Mouse (Mus musculus): ENCODE results near the gene Elavl1. TPM values are rescaled to one million over a fixed set of nuclear protein-coding genes. Genes with fewer than 3 reads are reported as not detected.

Elavl1 gene
- 74.5 TPM for polyA plus RNA-seq (2015; fragmentation: Illumina TruSeq; extraction: RNeasy Lipid Tissue Mini Kit (QIAGEN cat#74804); ENCODE audit: insufficient read depth, low replicate concordance)

DNA sequence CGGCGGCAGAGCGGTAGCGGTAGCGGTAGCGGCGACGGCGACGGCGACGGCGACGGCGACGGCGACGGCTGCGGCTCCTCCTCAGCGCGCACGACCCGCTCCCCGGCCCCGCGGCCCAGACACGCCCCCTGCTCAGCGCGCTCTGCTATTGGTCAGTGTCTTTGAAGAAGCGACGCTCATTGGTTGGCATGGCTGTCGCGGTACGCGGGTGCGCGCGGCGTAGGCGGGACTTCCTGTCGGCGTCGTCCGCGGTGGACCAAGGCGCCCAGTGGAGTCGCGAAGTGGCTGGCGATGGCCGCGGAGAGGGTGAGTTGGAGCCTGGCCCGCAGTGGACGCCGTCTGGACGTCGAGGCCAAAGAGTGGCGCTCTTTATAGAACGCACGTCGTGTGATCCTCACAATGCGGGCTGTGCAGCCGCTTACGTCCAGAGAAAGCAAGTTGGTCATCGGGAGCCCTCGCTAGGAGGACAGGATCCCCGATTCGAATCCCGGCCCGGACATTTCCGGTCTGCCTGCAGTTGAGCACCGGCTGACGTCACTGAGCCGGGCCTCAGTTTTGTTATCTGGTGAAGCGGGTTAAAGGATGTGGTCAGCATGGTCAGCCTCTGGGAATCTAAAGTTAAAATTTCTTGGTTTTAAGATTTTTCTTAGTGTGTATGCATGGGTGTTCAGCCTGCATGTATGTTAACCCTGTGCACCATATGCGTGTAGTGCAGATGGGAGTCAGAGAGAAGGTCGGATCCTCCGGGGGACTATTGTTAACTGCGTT is at the start of gene Elavl1, which contains the start of gene Ccl25:
Elavl1 (minus strand) TSS at position 431 of the 768 bp plus-strand sequence.
Ccl25 (plus strand) TSS at position 228 of the 768 bp plus-strand sequence.

DNA sequence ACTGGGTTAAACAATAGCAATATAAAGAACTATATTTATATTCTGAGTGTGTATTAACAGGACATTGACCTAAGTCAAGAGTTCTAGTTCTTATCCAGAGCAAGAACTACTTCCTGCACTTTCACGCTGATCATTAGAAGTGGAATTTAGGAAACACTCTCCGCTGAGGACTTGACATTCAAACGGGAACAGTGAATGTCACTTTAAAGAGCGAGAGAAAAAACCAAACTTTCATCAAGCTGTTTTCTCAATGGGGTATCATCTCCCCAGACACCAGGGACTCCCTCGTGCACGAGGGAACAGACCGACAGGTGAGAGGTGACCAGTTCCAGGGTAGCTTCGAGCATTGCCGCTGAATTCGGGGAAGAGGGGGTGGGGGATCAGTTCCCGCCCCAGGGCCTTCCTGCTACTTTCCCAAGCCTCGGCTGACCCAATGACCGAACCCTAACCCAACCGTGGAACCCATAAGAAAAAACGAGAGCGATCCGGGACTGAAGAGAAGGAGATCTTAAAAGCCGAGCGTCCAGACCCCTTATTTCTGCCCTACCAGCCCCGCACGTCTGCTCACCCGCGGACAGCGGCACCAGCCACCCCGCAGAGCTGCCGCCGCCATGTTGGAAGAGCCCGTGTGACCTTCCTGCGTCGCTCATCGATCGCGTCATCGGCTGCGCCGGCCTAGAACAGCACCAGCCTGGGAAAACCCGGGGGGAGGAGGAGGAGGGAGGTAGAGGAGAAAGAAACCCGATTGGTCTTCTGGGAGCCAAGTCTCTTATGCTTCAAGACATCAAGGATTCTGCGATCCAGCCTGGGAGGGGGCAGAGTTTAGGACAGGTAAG is 49.7 kb downstream of the Elavl1 start, which contains the start of gene Timm44:
Timm44 (minus strand) TSS at position 639 of the 836 bp plus-strand sequence.

DNA sequence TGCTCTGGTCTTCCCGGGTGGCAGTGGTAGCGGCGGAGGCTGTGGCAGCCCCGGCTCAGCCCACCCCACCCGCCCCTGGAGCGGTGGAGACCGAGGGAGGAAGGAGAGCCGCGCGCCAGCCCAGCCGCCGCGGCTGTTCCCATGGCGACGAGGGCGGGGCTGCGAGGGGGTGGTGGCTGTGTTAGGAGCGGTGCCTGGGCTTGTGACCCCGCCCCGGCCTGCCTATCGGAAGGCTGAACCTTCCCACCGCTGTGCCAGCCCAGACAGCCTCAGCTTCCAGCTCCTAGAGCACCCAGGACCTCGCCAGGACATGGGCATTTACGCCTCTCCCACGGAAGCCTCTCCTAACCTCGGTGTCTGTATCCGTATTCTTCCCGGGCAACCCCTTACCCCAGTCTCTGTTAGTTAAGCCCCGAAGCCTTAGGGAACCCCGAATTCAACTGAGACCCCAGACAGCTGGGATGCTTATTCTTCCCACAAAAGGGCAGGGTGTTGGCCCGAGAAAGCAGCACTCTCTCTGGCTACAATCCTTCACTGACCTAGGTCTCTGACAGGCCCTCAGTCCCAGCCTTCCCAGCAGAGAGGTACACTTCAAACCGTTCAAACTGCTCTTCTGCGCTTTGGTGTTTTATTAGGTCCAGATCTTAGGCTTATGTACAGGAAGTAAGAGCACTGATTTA is 65.9 kb downstream of the Elavl1 start, which contains the start of gene Ctxn1:
Ctxn1 (minus strand) TSS at position 150 of the 680 bp plus-strand sequence.

DNA sequence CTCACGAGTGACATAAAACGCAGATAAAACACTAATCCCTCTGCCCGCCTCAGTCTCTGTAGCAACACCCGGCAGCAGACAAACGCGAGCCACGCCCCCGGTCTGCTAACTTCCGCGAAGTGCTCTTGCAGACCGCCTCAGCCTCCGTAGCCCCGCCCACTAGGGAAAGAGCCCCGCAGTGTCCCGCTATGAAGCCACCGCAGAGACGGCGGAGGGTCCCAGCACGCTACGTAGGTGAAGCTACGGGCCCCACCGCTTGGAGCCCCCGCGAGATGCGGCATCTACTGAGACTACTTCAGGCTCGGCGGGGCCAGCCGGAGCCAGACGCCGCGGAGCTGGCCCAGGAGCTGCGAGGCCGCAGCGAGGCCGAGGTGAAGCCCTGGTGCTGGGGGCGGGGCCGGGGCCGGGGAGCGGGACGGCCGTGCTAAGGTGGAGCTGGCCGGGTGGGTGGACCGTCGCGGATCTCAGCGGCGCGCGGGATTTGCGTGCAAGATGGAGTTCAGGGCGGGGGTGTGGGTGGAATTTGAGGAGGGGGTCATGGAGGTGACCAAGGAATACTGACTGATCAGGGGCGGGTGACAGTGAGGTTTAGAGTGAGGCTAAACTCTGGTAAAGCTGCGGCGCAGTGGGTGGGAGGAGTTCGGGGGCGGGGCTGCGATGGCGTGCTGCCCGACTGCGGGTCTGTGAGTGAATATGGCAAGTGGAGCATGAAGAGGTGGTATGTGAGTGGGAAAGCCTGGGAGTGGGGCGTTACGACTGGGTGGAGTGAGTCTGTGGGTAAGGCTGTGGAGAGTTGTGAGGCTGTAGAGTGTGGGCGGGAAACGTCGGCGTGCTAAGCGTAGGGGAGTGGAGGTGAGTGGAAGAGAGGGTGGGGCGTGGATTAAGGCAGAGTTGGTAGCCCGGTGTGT is 72.0 kb downstream of the Elavl1 start, which contains the start of gene Snapc2:
Snapc2 (plus strand) TSS at position 147 of the 908 bp plus-strand sequence.

DNA sequence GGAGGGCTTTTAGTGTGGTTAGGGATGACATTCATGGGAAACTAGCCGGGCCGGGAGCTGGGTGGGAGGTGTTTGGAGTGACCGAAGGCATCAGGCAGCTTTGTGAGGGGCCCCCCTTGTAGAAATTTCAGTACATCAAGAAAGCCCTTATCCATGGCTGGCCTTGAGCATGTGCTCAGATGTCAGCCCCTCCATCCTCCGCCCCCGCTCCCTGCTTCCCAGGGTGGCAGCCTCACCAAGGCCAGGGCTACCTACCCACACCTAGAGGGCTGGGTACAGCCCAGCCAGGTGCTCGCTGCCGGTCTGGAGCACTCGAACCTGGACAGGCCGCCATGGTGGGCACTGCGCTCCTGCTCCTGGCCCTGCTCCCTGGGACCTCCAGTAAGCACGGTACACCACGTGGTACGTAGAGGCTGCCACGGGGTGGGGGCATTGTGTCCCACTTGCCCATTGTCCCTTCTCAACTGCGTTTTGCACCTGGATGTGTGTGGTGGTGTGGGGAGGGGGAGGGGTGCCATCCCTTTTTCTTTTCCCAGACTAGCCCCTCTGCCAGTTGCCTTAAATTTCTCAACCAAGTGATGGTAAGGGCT is 77.2 kb downstream of the Elavl1 start, which contains the start of gene Tgfbr3l:
Tgfbr3l (plus strand) TSS at position 264 of the 590 bp plus-strand sequence.

DNA sequence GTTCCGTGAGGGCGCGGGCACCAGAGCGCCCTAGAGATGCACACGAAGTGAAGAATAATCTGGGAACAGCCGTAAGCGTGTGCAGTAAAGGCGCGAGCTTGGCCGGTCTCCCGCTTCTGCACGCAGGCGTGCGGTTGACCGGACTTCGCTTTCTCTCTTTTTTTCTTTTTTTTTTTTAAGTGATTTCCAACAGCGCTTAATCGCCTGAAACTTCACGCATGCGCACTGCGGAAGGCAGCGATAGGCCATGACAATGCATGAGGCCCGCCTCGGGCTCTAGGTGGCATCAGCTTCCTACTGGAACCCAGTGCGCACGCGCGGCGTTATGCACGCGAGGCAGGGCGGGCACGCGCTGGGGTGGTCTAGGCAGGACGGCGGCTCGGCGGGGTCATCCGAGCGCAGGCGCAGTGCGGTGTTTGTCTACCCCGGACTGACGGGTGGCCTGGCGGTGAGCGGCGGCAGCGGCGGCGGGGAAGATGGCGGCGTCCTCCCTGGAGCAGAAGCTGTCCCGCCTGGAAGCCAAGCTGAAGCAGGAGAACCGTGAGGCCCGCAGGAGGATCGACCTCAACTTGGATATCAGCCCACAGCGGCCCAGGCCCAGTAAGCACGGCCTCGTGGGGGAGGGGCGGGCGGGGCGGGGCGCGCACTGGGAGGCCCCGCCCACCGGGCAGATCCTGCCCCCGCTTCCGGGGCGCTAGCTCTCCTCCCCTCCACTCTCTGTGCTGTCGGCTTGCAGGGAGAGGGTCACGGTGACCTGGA is 86.6 kb downstream of the Elavl1 start, which contains the start of the genes Map2k7 and Gm49320:
Map2k7 (plus strand) TSS at position 307 of the 759 bp plus-strand sequence.
Gm49320 (plus strand) TSS at position 432 of the 759 bp plus-strand sequence.

Other genes starting within 250 kb of the Elavl1 start
- 0.32 TPM for gene Cd209f, start 219.6 kb downstream of the Elavl1 start, polyA plus RNA-seq (2015; fragmentation: Illumina TruSeq; extraction: RNeasy Lipid Tissue Mini Kit (QIAGEN cat#74804); ENCODE audit: insufficient read depth, low replicate concordance)
- not detected for gene Cd209g, start 191.3 kb downstream of the Elavl1 start, polyA plus RNA-seq (2015; fragmentation: Illumina TruSeq; extraction: RNeasy Lipid Tissue Mini Kit (QIAGEN cat#74804); ENCODE audit: insufficient read depth, low replicate concordance)
- gene Evi5l, start 158.8 kb downstream of the Elavl1 start, polyA plus RNA-seq (2015; fragmentation: Illumina TruSeq; extraction: RNeasy Lipid Tissue Mini Kit (QIAGEN cat#74804); ENCODE audit: insufficient read depth, low replicate concordance): 10.2 TPM
- gene Prr36, start 108.0 kb downstream of the Elavl1 start, polyA plus RNA-seq (2015; fragmentation: Illumina TruSeq; extraction: RNeasy Lipid Tissue Mini Kit (QIAGEN cat#74804); ENCODE audit: insufficient read depth, low replicate concordance): 0.26 TPM
- 0.06 TPM for gene Lrrc8e, start 98.6 kb downstream of the Elavl1 start, polyA plus RNA-seq (2015; fragmentation: Illumina TruSeq; extraction: RNeasy Lipid Tissue Mini Kit (QIAGEN cat#74804); ENCODE audit: insufficient read depth, low replicate concordance)
- gene Map2k7, start 86.7 kb downstream of the Elavl1 start, polyA plus RNA-seq (2015; fragmentation: Illumina TruSeq; extraction: RNeasy Lipid Tissue Mini Kit (QIAGEN cat#74804); ENCODE audit: insufficient read depth, low replicate concordance): 37.2 TPM
- not detected for gene Gm49320, start 86.5 kb downstream of the Elavl1 start, polyA plus RNA-seq (2015; fragmentation: Illumina TruSeq; extraction: RNeasy Lipid Tissue Mini Kit (QIAGEN cat#74804); ENCODE audit: insufficient read depth, low replicate concordance)
- 10.9 TPM for gene Tgfbr3l, start 77.2 kb downstream of the Elavl1 start, polyA plus RNA-seq (2015; fragmentation: Illumina TruSeq; extraction: RNeasy Lipid Tissue Mini Kit (QIAGEN cat#74804); ENCODE audit: insufficient read depth, low replicate concordance)
- gene Snapc2, start 72.3 kb downstream of the Elavl1 start, polyA plus RNA-seq (2015; fragmentation: Illumina TruSeq; extraction: RNeasy Lipid Tissue Mini Kit (QIAGEN cat#74804); ENCODE audit: insufficient read depth, low replicate concordance): 9.0 TPM
- 1.5 TPM for gene Ctxn1, start 66.1 kb downstream of the Elavl1 start, polyA plus RNA-seq (2015; fragmentation: Illumina TruSeq; extraction: RNeasy Lipid Tissue Mini Kit (QIAGEN cat#74804); ENCODE audit: insufficient read depth, low replicate concordance)
- 59.1 TPM for gene Timm44, start 49.5 kb downstream of the Elavl1 start, polyA plus RNA-seq (2015; fragmentation: Illumina TruSeq; extraction: RNeasy Lipid Tissue Mini Kit (QIAGEN cat#74804); ENCODE audit: insufficient read depth, low replicate concordance)
- gene Ccl25, start 203 bp downstream of the Elavl1 start, polyA plus RNA-seq (2015; fragmentation: Illumina TruSeq; extraction: RNeasy Lipid Tissue Mini Kit (QIAGEN cat#74804); ENCODE audit: insufficient read depth, low replicate concordance): 18.3 TPM
- gene Cers4, start 167.6 kb upstream of the Elavl1 start, polyA plus RNA-seq (2015; fragmentation: Illumina TruSeq; extraction: RNeasy Lipid Tissue Mini Kit (QIAGEN cat#74804); ENCODE audit: insufficient read depth, low replicate concordance): 33.2 TPM

Measured in spleen, adult 10 weeks (tissue).